Comparison of ENCODE assay signal across 21 mouse cellular contexts in genomic region chr9:56691226-56691625, GRCm38 (mm10).
DNase-seq lines count a peak whose midpoint lies in the region; ATAC-seq and TF ChIP-seq lines count a peak whose summit lies in the region.
"Had no signal": no experiment of that assay in that cellular context is flagged by ENCODE, and none has a peak within 500 bp of the region (broad histone marks: within the 10 kb centered on the region; RNA-seq: fewer than 3 reads in every experiment).

No protein-coding gene starts in this region.

- H3K27ac ChIP-seq in embryonic facial prominence, embryonic 14.5 days (replicated peaks; ENCODE audit: low read depth, low read length): no peak overlapping the region
- H3K27ac ChIP-seq in embryonic facial prominence, embryonic 10.5 days (replicated peaks): no peak overlapping the region
- peak overlapping the region; percentile 61 for H3K27ac ChIP-seq in left cerebral cortex, adult 2 months
- H3K27ac ChIP-seq: embryonic facial prominence, embryonic 15.5 days; forebrain, embryonic 15.5 days; hindbrain, embryonic 12.5 days; hindbrain, embryonic 15.5 days had no signal

- no peak overlapping the region for H3K4me3 ChIP-seq in embryonic facial prominence, embryonic 14.5 days (ENCODE audit: low read depth, low read length)
- H3K4me3 ChIP-seq in embryonic facial prominence, embryonic 10.5 days: no peak overlapping the region
- H3K4me3 ChIP-seq in left cerebral cortex, adult 2 months: no peak overlapping the region
- H3K4me3 ChIP-seq: embryonic facial prominence, embryonic 15.5 days; forebrain, embryonic 15.5 days; hindbrain, embryonic 12.5 days; hindbrain, embryonic 15.5 days had no signal

- no peak overlapping the region for H3K9ac ChIP-seq in embryonic facial prominence, embryonic 14.5 days (ENCODE audit: low read depth, low read length)
- H3K9ac ChIP-seq: embryonic facial prominence, embryonic 15.5 days; forebrain, embryonic 15.5 days; hindbrain, embryonic 12.5 days; hindbrain, embryonic 15.5 days had no signal

- H3K36me3 ChIP-seq in embryonic facial prominence, embryonic 14.5 days (ENCODE audit: control insufficient read depth, insufficient read depth, low read length): no peaks in the 10 kb centered on the region
- H3K36me3 ChIP-seq in embryonic facial prominence, embryonic 10.5 days (replicated peaks): no peaks in the 10 kb centered on the region
- H3K36me3 ChIP-seq: embryonic facial prominence, embryonic 15.5 days; forebrain, embryonic 15.5 days; hindbrain, embryonic 12.5 days; hindbrain, embryonic 15.5 days had no signal

- H3K9me3 ChIP-seq in embryonic facial prominence, embryonic 14.5 days (ENCODE audit: control insufficient read depth, low read length): no peaks in the 10 kb centered on the region
- no peaks in the 10 kb centered on the region for H3K9me3 ChIP-seq in embryonic facial prominence, embryonic 10.5 days
- H3K9me3 ChIP-seq: embryonic facial prominence, embryonic 15.5 days; forebrain, embryonic 15.5 days; hindbrain, embryonic 12.5 days; hindbrain, embryonic 15.5 days had no signal

- peak; percentile 35 for DNase-seq in embryonic facial prominence, embryonic 14.5 days (ENCODE audit: low spot score)
- DNase-seq in embryonic facial prominence, embryonic 10.5 days (ENCODE audit: low spot score): no peak
- DNase-seq in left cerebral cortex, adult 2 months (ENCODE audit: extremely low spot score in 1 of 2, low spot score in 2 of 2): no peak
- DNase-seq in left cerebral cortex, adult 8-10 months (ENCODE audit: low spot score in 2 of 2): no peak
- peak; percentile 41 for DNase-seq in brain, embryonic 14.5 days (ENCODE audit: low read depth)
- no peak for DNase-seq in heart, adult 11 months
- DNase-seq: adrenal gland, adult 2 months; adrenal gland, postnatal 14 days; B cell, adult 2 months; cerebellum, adult 18-20 months; cerebellum, adult 9-10 months; cerebellum, postnatal 36 days; embryo, embryonic 11 days; gastrocnemius, postnatal 10 days; gastrocnemius, postnatal 36 days had no signal

- no peak for TF ChIP-seq CTCF in left cerebral cortex, adult 2 months (IDR thresholded peaks at IDR 0.05)
- no peak for TF ChIP-seq CTCF in brain, embryonic 14.5 days (IDR thresholded peaks at IDR 0.05; ENCODE audit: borderline replicate concordance, extremely low read depth, insufficient read depth, insufficient read length)

- peaks cover 18% of the 10 kb centered on the region for H3K4me1 ChIP-seq in embryonic facial prominence, embryonic 14.5 days (ENCODE audit: control insufficient read depth, insufficient read depth, low read length)
- peaks cover 38% of the 10 kb centered on the region for H3K4me1 ChIP-seq in embryonic facial prominence, embryonic 10.5 days

- intact Hi-C loops in left cerebral cortex, adult 2 months (cut with DNase I): no loop called here

- TF ChIP-seq POLR2A in brain, embryonic 14.5 days (IDR thresholded peaks at IDR 0.05; ENCODE audit: borderline replicate concordance, extremely low read depth, insufficient read depth, insufficient read length, poor library complexity, severe bottlenecking): no peak

- no peak overlapping the region for H3K4me2 ChIP-seq in embryonic facial prominence, embryonic 14.5 days (ENCODE audit: low read depth, low read length)
- H3K4me2 ChIP-seq: embryonic facial prominence, embryonic 15.5 days; forebrain, embryonic 15.5 days; heart, embryonic 11.5 days; hindbrain, embryonic 12.5 days; hindbrain, embryonic 15.5 days had no signal

- H3K27me3 ChIP-seq in embryonic facial prominence, embryonic 14.5 days (replicated peaks; ENCODE audit: control insufficient read depth, insufficient read depth, low read length): no peaks in the 10 kb centered on the region
- H3K27me3 ChIP-seq in embryonic facial prominence, embryonic 10.5 days (replicated peaks; ENCODE audit: low read depth, poor library complexity, severe bottlenecking): 0 out of 2 replicates have a peak, but pooled peaks cover 5% of the 10 kb centered on the region
- H3K27me3 ChIP-seq: embryonic facial prominence, embryonic 15.5 days; forebrain, embryonic 15.5 days; hindbrain, embryonic 12.5 days; hindbrain, embryonic 15.5 days had no signal

- 75% methylated on average over 3 of the region's 3 CpGs for WGBS in embryonic facial prominence, embryonic 14.5 days
- 75% methylated on average over 3 of the region's 3 CpGs for WGBS in embryonic facial prominence, embryonic 10.5 days

- ATAC-seq in embryonic facial prominence, embryonic 14.5 days (ENCODE audit: low read depth): peak; percentile 22; the same call in 1 of the 2 replicates
- ATAC-seq: forebrain, embryonic 15.5 days; intestine, postnatal 0 days had no signal

Comparison
In these comparisons a context has a peak if more than half of its experiments do, and no peak if none do; other contexts are left out.
1. DNase-seq: peak in embryonic facial prominence, embryonic 14.5 days (single experiment) and brain, embryonic 14.5 days (single experiment); none in embryonic facial prominence, embryonic 10.5 days (single experiment), left cerebral cortex, adult 2 months (0 of 2), left cerebral cortex, adult 8-10 months (0 of 2) and heart, adult 11 months (single experiment).